ENCODE assay signal across 18 mouse cellular contexts in genomic region chr9:107375451-107375850, GRCm38 (mm10). TPM values are rescaled to one million over a fixed set of nuclear protein-coding genes. Genes with fewer than 3 reads are reported as not detected.
DNase-seq lines count a peak whose midpoint lies in the region; ATAC-seq and TF ChIP-seq lines count a peak whose summit lies in the region.
"Had no signal": no experiment of that assay in that cellular context is flagged by ENCODE, and none has a peak within 500 bp of the region (broad histone marks: within the 10 kb centered on the region; RNA-seq: fewer than 3 reads in every experiment).

No protein-coding gene starts in this region.

- 0 out of 2 replicates have a peak, but pooled peaks have one; percentile 34 for ATAC-seq in hindbrain, embryonic 11.5 days (ENCODE audit: low FRiP score)
- no peak for ATAC-seq in hindbrain, postnatal 0 days
- ATAC-seq in liver, embryonic 14.5 days (ENCODE audit: insufficient read depth), result peak; percentile 36; the same call in 1 of the 2 replicates

- DNase-seq in cerebellum, adult 9-11 months, result peak; percentile 9
- no peak for DNase-seq in cerebellum, postnatal 36 days
- DNase-seq in hindbrain, embryonic 11.5 days (ENCODE audit: low spot score), result peak; percentile 48
- no peak for DNase-seq in hindbrain, postnatal 0 days (ENCODE audit: low spot score)
- DNase-seq in R1 (ENCODE audit: low read depth, low spot score), result peak; percentile 90
- peak in 2 of 3 experiments; percentile 38 to 50 for DNase-seq in liver, embryonic 14.5 days (ENCODE audit: low read depth in 3 of 3, low spot score in 3 of 3)
- DNase-seq in ovary, adult 18-20 months (ENCODE audit: low spot score), result no peak
- DNase-seq in adrenal gland, postnatal 36 days, result no peak
- DNase-seq: adrenal gland, adult 2 months; cerebellum, adult 11-12 months; gastrocnemius, postnatal 25 days; kidney, adult 9 months; left cerebral cortex, postnatal 4 days; lung, adult 2 months; lung, postnatal 4 days; right cerebral cortex, postnatal 25 days had no signal

- H3K4me2 ChIP-seq in hindbrain, embryonic 11.5 days (replicated peaks; ENCODE audit: low read depth, low read length), result no peak overlapping the region
- no peak overlapping the region for H3K4me2 ChIP-seq in hindbrain, postnatal 0 days (ENCODE audit: low read depth, low read length)
- peak overlapping the region; percentile 28 for H3K4me2 ChIP-seq in liver, embryonic 14.5 days (ENCODE audit: low read depth)
- H3K4me2 ChIP-seq: midbrain, embryonic 12.5 days had no signal

- no peaks in the 10 kb centered on the region for H3K9me3 ChIP-seq in hindbrain, embryonic 11.5 days (ENCODE audit: control insufficient read depth, low read length)
- H3K9me3 ChIP-seq in hindbrain, postnatal 0 days (ENCODE audit: low read length), result no peaks in the 10 kb centered on the region
- no peaks in the 10 kb centered on the region for H3K9me3 ChIP-seq in liver, embryonic 14.5 days (ENCODE audit: control insufficient read depth, low read length)
- H3K9me3 ChIP-seq: midbrain, embryonic 12.5 days had no signal

- WGBS in hindbrain, embryonic 11.5 days, result 13% methylated on average over 5 of the region's 5 CpGs
- 24% methylated on average over 5 of the region's 5 CpGs for WGBS in hindbrain, postnatal 0 days
- 26% methylated on average over 5 of the region's 5 CpGs for WGBS in liver, embryonic 14.5 days (ENCODE audit: insufficient replicate concordance)

- no peak for TF ChIP-seq CTCF in hindbrain, postnatal 0 days (IDR thresholded peaks at IDR 0.05; ENCODE audit: low read depth)
- TF ChIP-seq CTCF in liver, embryonic 14.5 days (IDR thresholded peaks at IDR 0.05; ENCODE audit: low read depth), result no peak

- H3K4me3 ChIP-seq in hindbrain, embryonic 11.5 days (ENCODE audit: low read depth, low read length), result no peak overlapping the region
- H3K4me3 ChIP-seq in hindbrain, postnatal 0 days (ENCODE audit: low read length), result no peak overlapping the region
- H3K4me3 ChIP-seq in liver, embryonic 14.5 days (ENCODE audit: insufficient read depth in 1 of 2, low read depth in 2 of 2, low read length in 2 of 2), result no peak overlapping the region
- H3K4me3 ChIP-seq: midbrain, embryonic 12.5 days; myocyte had no signal

- no peak overlapping the region for H3K9ac ChIP-seq in hindbrain, embryonic 11.5 days (ENCODE audit: low read depth, low read length)
- no peak overlapping the region for H3K9ac ChIP-seq in hindbrain, postnatal 0 days (replicated peaks; ENCODE audit: low read length)
- no peak overlapping the region for H3K9ac ChIP-seq in liver, embryonic 14.5 days (replicated peaks)
- H3K9ac ChIP-seq: midbrain, embryonic 12.5 days had no signal

- TF ChIP-seq EP300 in liver, embryonic 14.5 days (IDR thresholded peaks at IDR 0.05; ENCODE audit: low read depth), result no peak

- H3K27me3 ChIP-seq in hindbrain, embryonic 11.5 days (ENCODE audit: control insufficient read depth, insufficient read depth, low read length), result peaks cover 39% of the 10 kb centered on the region
- H3K27me3 ChIP-seq in hindbrain, postnatal 0 days (ENCODE audit: insufficient read depth, low read length), result no peaks in the 10 kb centered on the region
- H3K27me3 ChIP-seq in liver, embryonic 14.5 days (ENCODE audit: control insufficient read depth, insufficient read depth, low read length), result peaks cover 56% of the 10 kb centered on the region

- H3K36me3 ChIP-seq in hindbrain, embryonic 11.5 days (ENCODE audit: control insufficient read depth, insufficient read depth, low read length), result no peaks in the 10 kb centered on the region
- no peaks in the 10 kb centered on the region for H3K36me3 ChIP-seq in hindbrain, postnatal 0 days (ENCODE audit: insufficient read depth, low read length)
- H3K36me3 ChIP-seq in liver, embryonic 14.5 days (replicated peaks; ENCODE audit: control insufficient read depth, insufficient read depth, low read depth), result no peaks in the 10 kb centered on the region
- H3K36me3 ChIP-seq: midbrain, embryonic 12.5 days had no signal

- H3K27ac ChIP-seq in hindbrain, embryonic 11.5 days (ENCODE audit: low read depth, low read length), result no peak overlapping the region
- H3K27ac ChIP-seq in hindbrain, postnatal 0 days, result no peak overlapping the region
- no peak overlapping the region for H3K27ac ChIP-seq in liver, embryonic 14.5 days
- H3K27ac ChIP-seq: midbrain, embryonic 12.5 days had no signal

- 0 out of 2 replicates have a peak, but pooled peaks cover 6% of the 10 kb centered on the region for H3K4me1 ChIP-seq in hindbrain, embryonic 11.5 days (replicated peaks; ENCODE audit: control insufficient read depth, insufficient read depth, low read length)
- 0 out of 2 replicates have a peak, but pooled peaks cover 11% of the 10 kb centered on the region for H3K4me1 ChIP-seq in hindbrain, postnatal 0 days (ENCODE audit: insufficient read depth, low read length)
- H3K4me1 ChIP-seq in liver, embryonic 14.5 days (replicated peaks; ENCODE audit: control insufficient read depth in 2 of 2, insufficient read depth in 2 of 2, low read length in 1 of 2), result peaks cover 37 to 39% of the 10 kb centered on the region in 2 experiments

RNA-seq across cellular contexts. Expression of gene Cacna2d2, which starts 24.0 kb away (rescaled TPM):
- 2.0 and 4.2 TPM in 2 replicates for polyA plus RNA-seq in hindbrain, embryonic 11.5 days (2014; fragmentation: Nextera tagmentation; extraction: Ambion mirVana)
- total RNA-seq in hindbrain, postnatal 0 days (2014; rRNA removed), result 108 and 134 TPM in 2 replicates
- 7.1 and 7.6 TPM in 2 replicates for polyA plus RNA-seq in hindbrain, postnatal 0 days (2015; fragmentation: Nextera tagmentation; extraction: Ambion mirVana)
- polyA plus RNA-seq in liver, embryonic 14.5 days (2012; rRNA removed), result 0.06 and 0.08 TPM in 2 replicates
- polyA plus RNA-seq in liver, embryonic 14.5 days (2014; fragmentation: Nextera tagmentation; extraction: Ambion mirVana), result not detected in 2 replicates
- total RNA-seq in adrenal gland, postnatal 36 days (2021), result 1 to 10 TPM; 4.9 to 5.2 TPM

RNA-seq across cellular contexts. Expression of gene 6430571L13Rik, which starts 35.0 kb away (rescaled TPM):
- 1.6 and 1.9 TPM in 2 replicates for polyA plus RNA-seq in hindbrain, embryonic 11.5 days (2014; fragmentation: Nextera tagmentation; extraction: Ambion mirVana)
- 12.5 and 27.7 TPM in 2 replicates for total RNA-seq in hindbrain, postnatal 0 days (2014; rRNA removed)
- polyA plus RNA-seq in hindbrain, postnatal 0 days (2015; fragmentation: Nextera tagmentation; extraction: Ambion mirVana), result 10.9 and 11.2 TPM in 2 replicates
- polyA plus RNA-seq in liver, embryonic 14.5 days (2012; rRNA removed), result 0.05 and 0.07 TPM in 2 replicates
- 0.20 TPM in 1 of 2 replicates, not detected in the other for polyA plus RNA-seq in liver, embryonic 14.5 days (2014; fragmentation: Nextera tagmentation; extraction: Ambion mirVana)
- 1 to 10 TPM; 1.2 to 1.3 TPM for total RNA-seq in adrenal gland, postnatal 36 days (2021)

RNA-seq across cellular contexts. Expression of gene Hemk1, which starts 37.3 kb away (rescaled TPM):
- polyA plus RNA-seq in hindbrain, embryonic 11.5 days (2014; fragmentation: Nextera tagmentation; extraction: Ambion mirVana), result 9.7 and 10.8 TPM in 2 replicates
- 14.8 and 18.1 TPM in 2 replicates for total RNA-seq in hindbrain, postnatal 0 days (2014; rRNA removed)
- 13.6 and 16.4 TPM in 2 replicates for polyA plus RNA-seq in hindbrain, postnatal 0 days (2015; fragmentation: Nextera tagmentation; extraction: Ambion mirVana)
- polyA plus RNA-seq in liver, embryonic 14.5 days (2012; rRNA removed), result 3.1 and 3.3 TPM in 2 replicates
- 2.2 and 3.5 TPM in 2 replicates for polyA plus RNA-seq in liver, embryonic 14.5 days (2014; fragmentation: Nextera tagmentation; extraction: Ambion mirVana)
- 10 to 100 TPM; 15.6 to 16.1 TPM for total RNA-seq in adrenal gland, postnatal 36 days (2021)

Comparison
In these comparisons a context has a peak if more than half of its experiments do, and no peak if none do; other contexts are left out.
1. DNase-seq: peak in cerebellum, adult 9-11 months (single experiment), hindbrain, embryonic 11.5 days (single experiment), R1 (single experiment) and liver, embryonic 14.5 days (2 of 3); none in cerebellum, postnatal 36 days (0 of 2), hindbrain, postnatal 0 days (single experiment), ovary, adult 18-20 months (single experiment) and adrenal gland, postnatal 36 days (0 of 2).